8 mouse cellular contexts compared by ENCODE assay signal in genomic region chr2:59697722-59698634, GRCm38 (mm10).
DNase-seq lines count a peak whose midpoint lies in the region; ATAC-seq and TF ChIP-seq lines count a peak whose summit lies in the region.

No protein-coding gene starts in this region.

- no peak overlapping the region for H3K9ac ChIP-seq in heart, embryonic 15.5 days
- H3K9ac ChIP-seq in liver, embryonic 14.5 days (replicated peaks) = no peak overlapping the region
- H3K9ac ChIP-seq in stomach, embryonic 16.5 days (ENCODE audit: low read length) = 0 out of 2 replicates have a peak overlapping the region, but pooled peaks have one; percentile 3

- peak overlapping the region; percentile 23; the same call in 1 of the 2 replicates for H3K4me3 ChIP-seq in gastrocnemius, adult 2 months
- 0 out of 2 replicates have a peak overlapping the region, but pooled peaks have one; percentile 1 for H3K4me3 ChIP-seq in heart, embryonic 15.5 days
- no peak overlapping the region for H3K4me3 ChIP-seq in liver, embryonic 14.5 days (ENCODE audit: insufficient read depth in 1 of 2, low read depth in 2 of 2, low read length in 2 of 2)
- no peak overlapping the region for H3K4me3 ChIP-seq in stomach, embryonic 16.5 days (replicated peaks; ENCODE audit: low read length)

- no peaks in the 10 kb centered on the region for H3K27me3 ChIP-seq in heart, embryonic 15.5 days
- H3K27me3 ChIP-seq in liver, embryonic 14.5 days (ENCODE audit: control insufficient read depth, insufficient read depth, low read length) = no peaks in the 10 kb centered on the region
- no peaks in the 10 kb centered on the region for H3K27me3 ChIP-seq in stomach, embryonic 16.5 days (ENCODE audit: control insufficient read depth, insufficient read depth, low read length)

- no peak for TF ChIP-seq EP300 in liver, embryonic 14.5 days (IDR thresholded peaks at IDR 0.05; ENCODE audit: low read depth)

- peak overlapping the region; percentile 66 for H3K27ac ChIP-seq in gastrocnemius, adult 2 months
- peak overlapping the region; percentile 61 for H3K27ac ChIP-seq in heart, embryonic 15.5 days
- H3K27ac ChIP-seq in liver, embryonic 14.5 days = no peak overlapping the region
- peak overlapping the region; percentile 49 for H3K27ac ChIP-seq in stomach, embryonic 16.5 days (ENCODE audit: low read length)

- no peak for DNase-seq in gastrocnemius, adult 2 months
- no peak for DNase-seq in gastrocnemius, postnatal 14 days
- peak; percentile 32 for DNase-seq in c-Kit-positive CD71-positive TER-119-negative erythroid progenitor cells, embryonic 14.5 days (ENCODE audit: low read depth)
- DNase-seq in liver, embryonic 14.5 days (ENCODE audit: low read depth in 3 of 3, low spot score in 3 of 3) = peak in 2 of 3 experiments; percentile 22 to 24
- no peak for DNase-seq in left cerebral cortex, adult 11 months (ENCODE audit: low spot score)

- intact Hi-C loops in gastrocnemius, adult 2 months (cut with DNase I) = no loop called here
- intact Hi-C loops in gastrocnemius, postnatal 14 days (cut with DNase I; ENCODE audit: low total_unique reads) = no loop called here

- no peak for TF ChIP-seq CTCF in gastrocnemius, adult 2 months (IDR thresholded peaks at IDR 0.05)
- TF ChIP-seq CTCF in liver, embryonic 14.5 days (IDR thresholded peaks at IDR 0.05; ENCODE audit: low read depth) = no peak

- peak; percentile 85 for ATAC-seq in heart, embryonic 15.5 days (replicated peaks; ENCODE audit: insufficient number of reproducible peaks, insufficient read depth, low FRiP score, low read depth)
- ATAC-seq in liver, embryonic 14.5 days (ENCODE audit: insufficient read depth) = peak; percentile 73
- peak; percentile 84 for ATAC-seq in stomach, embryonic 16.5 days (ENCODE audit: insufficient read depth, low FRiP score)
- no peak for ATAC-seq in erythroid progenitor cell, adult 5-6 weeks (replicated peaks; ENCODE audit: low FRiP score, poor library complexity, severe bottlenecking)

- H3K9me3 ChIP-seq in heart, embryonic 15.5 days (replicated peaks) = no peaks in the 10 kb centered on the region
- H3K9me3 ChIP-seq in liver, embryonic 14.5 days (ENCODE audit: control insufficient read depth, low read length) = no peaks in the 10 kb centered on the region
- H3K9me3 ChIP-seq in stomach, embryonic 16.5 days (replicated peaks; ENCODE audit: control insufficient read depth, low read length) = no peaks in the 10 kb centered on the region

- WGBS in heart, embryonic 15.5 days = 6% methylated on average over 16 of the region's 16 CpGs
- WGBS in liver, embryonic 14.5 days (ENCODE audit: insufficient replicate concordance) = 7% methylated on average over 16 of the region's 16 CpGs
- WGBS in stomach, embryonic 16.5 days = 6% methylated on average over 16 of the region's 16 CpGs

- peak overlapping the region; percentile 46 for H3K4me2 ChIP-seq in heart, embryonic 15.5 days
- peak overlapping the region; percentile 24; the same call in 1 of the 2 replicates for H3K4me2 ChIP-seq in liver, embryonic 14.5 days (ENCODE audit: low read depth)
- H3K4me2 ChIP-seq in stomach, embryonic 16.5 days (ENCODE audit: low read depth, low read length) = peak overlapping the region; percentile 35

- peaks cover 29% of the 10 kb centered on the region for H3K4me1 ChIP-seq in heart, embryonic 15.5 days (replicated peaks)
- peaks cover 0 to 5% of the 10 kb centered on the region in 2 experiments; a peak in 2 of 4 replicates for H3K4me1 ChIP-seq in liver, embryonic 14.5 days (replicated peaks; ENCODE audit: control insufficient read depth in 2 of 2, insufficient read depth in 2 of 2, low read length in 1 of 2)
- H3K4me1 ChIP-seq in stomach, embryonic 16.5 days (ENCODE audit: control insufficient read depth, insufficient read depth, low read length) = peaks cover 14% of the 10 kb centered on the region

- H3K36me3 ChIP-seq in heart, embryonic 15.5 days = 0 out of 2 replicates have a peak, but pooled peaks cover 5% of the 10 kb centered on the region
- no peaks in the 10 kb centered on the region for H3K36me3 ChIP-seq in liver, embryonic 14.5 days (replicated peaks; ENCODE audit: control insufficient read depth, insufficient read depth, low read depth)
- no peaks in the 10 kb centered on the region for H3K36me3 ChIP-seq in stomach, embryonic 16.5 days (ENCODE audit: control insufficient read depth, insufficient read depth, low read length)

Comparison
In these comparisons a context has a peak if more than half of its experiments do, and no peak if none do; other contexts are left out.
1. DNase-seq: peak in c-Kit-positive CD71-positive TER-119-negative erythroid progenitor cells, embryonic 14.5 days (single experiment) and liver, embryonic 14.5 days (2 of 3); none in gastrocnemius, adult 2 months (single experiment), gastrocnemius, postnatal 14 days (single experiment) and left cerebral cortex, adult 11 months (single experiment).
2. H3K4me3 ChIP-seq: peak in gastrocnemius, adult 2 months (single experiment) and heart, embryonic 15.5 days (single experiment); none in liver, embryonic 14.5 days (0 of 2) and stomach, embryonic 16.5 days (single experiment).
3. Peak in every context shown above with its lines, with median percentiles within 50 percentile points of each other: H3K4me2 ChIP-seq.